Mouse (Mus musculus) activated CD4-positive, CD25-positive, alpha-beta regulatory T cell, adult 4 months (primary cell): ENCODE measurements around the gene Brat1. TPM values are rescaled to one million over a fixed set of nuclear protein-coding genes. Genes with fewer than 3 reads are reported as not detected.
"Not testable (repeated sequence)": the region's sequence is repeated elsewhere in the genome, so short reads cannot be mapped to it uniquely, and the experiment has no call there.

Experiments
- ATAC-seq: one replicate; pipeline ENCODE4 v1.8.0; 2017
- polyA plus RNA-seq, 2 experiments: library from polyadenylated mRNA; unstranded; fragments of 100-300 nt; shearing (Covaris generic); gene quantifications; one replicate each; pipeline ENCODE4 v1.2.1; 2017

The Brat1 gene
- polyA plus RNA-seq: 10 to 100 TPM; 10.3 to 15.2 TPM

DNA sequence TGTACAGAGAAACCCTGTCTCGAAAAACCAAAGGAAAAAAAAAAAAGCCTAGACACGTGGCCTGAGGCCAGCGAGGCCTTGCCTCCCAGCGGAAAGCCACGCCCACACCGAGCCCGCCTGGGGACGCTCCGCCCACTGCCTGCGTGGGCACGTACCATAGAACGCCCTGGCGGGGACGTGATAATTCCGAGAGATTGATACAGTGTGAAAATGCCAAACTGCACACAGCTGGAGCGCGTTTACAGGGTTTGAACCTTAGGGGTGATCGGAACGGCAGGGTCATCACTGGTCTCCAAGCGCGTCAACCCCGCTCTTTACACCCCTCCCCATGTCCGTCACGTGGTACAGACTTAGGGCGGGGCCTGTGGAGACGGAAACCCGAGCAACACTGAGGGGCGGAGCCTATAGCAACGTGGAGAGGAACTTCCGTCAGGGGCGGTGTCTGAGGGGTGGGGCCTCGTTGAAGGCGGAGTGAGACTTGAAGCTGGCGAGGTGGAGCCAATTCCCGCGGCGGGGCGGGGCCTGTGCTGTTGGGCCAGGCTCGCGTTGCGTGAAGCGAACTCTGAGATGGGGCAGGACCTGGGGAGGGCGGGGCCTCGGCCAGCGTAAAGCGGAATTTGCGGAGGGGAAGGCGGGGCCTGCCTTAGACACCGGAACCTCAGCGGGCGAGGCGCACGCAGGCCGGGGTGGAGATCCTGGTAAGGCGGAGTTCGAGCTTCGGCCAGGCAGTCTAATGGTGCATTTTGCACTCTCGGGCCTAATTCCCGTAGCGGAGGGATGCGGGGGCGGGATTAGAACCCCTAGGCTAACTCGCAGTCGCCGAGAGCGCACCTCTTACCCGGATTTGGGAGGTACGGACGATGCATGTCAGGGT lies at the start of gene Brat1:
Gene Brat1 (plus strand): TSS at position 634 of the 874 bp plus-strand sequence.
- peak; percentile 81 for ATAC-seq

DNA sequence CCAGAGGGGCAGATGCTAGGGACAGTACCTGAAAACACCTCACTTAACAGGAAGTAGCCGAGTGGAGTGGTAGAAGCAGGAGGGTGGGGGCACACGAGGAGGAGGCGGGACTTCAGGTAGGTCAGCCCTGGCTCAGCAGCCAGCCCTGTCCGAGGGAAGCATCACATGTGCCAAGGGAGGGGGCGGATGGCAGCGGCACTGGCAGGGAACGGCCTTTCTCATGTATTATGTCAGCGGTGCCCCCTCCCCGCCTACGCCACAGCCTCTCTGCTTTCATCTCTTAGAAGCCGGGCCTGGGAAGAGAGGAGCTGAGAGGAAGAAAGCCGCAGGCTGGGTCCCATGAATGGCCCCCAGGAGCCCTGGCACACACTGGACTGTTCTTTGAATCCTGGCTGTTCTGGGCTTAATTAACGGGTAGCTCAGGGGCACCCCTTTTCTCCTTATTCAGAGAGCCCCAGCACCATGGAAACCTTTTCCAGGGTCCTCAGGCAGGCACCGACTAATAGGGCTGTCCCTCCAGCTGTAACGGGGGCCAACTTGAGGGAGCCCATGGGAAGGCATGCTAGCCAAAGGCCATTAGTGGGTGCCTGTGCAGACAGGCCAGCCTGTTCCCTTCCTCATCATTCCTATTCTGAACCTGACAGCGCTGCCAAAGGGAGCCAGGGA lies 45.1 kb upstream of the Brat1 start:
- peak; percentile 54 for ATAC-seq

DNA sequence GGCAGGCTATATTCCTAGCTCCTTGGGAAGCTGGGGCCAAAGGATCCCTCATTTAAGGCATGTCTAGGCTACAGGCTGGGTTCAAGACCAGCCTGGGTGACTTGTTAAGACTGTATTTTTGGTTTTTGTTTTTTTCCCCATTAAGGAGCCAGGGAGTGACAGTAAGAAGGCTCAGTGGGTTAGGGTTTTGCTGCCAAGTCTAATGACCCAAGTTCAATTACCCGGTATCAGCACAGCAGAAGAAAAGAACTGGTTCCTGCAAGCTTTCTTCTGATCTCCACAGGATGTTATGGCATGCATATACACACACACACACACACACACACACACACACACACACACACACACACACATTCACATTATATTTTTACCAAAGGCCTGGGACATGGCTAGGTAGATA lies 44.4 kb upstream of the Brat1 start:
- no peak for ATAC-seq

DNA sequence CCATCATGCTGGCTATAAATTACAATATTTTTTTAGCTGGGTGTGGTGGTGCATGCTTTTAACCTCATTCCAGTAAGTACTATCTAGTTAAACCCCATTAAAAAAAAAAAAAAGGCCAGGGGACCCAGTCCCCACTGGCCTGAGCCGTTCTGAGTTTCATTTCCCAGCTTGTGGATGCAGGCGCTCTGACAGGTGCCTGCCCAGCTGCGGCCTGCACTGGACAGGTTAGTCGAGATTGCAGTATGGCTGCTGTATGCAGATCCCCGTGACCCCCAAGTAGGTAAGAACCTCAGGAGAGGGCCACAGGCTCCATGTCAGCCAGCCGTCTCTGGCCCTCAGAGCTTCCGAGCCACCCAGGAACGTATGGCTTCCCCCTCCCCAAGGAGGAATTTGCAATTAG lies 43.4 kb upstream of the Brat1 start:
- no peak for ATAC-seq

GRCm38 (mm10) chr5:140661875-140662643 lies 42.8 kb upstream of the Brat1 start:
- ATAC-seq: no peak

GRCm38 (mm10) chr5:140662741-140663592 lies 41.8 kb upstream of the Brat1 start:
- no peak for ATAC-seq

DNA sequence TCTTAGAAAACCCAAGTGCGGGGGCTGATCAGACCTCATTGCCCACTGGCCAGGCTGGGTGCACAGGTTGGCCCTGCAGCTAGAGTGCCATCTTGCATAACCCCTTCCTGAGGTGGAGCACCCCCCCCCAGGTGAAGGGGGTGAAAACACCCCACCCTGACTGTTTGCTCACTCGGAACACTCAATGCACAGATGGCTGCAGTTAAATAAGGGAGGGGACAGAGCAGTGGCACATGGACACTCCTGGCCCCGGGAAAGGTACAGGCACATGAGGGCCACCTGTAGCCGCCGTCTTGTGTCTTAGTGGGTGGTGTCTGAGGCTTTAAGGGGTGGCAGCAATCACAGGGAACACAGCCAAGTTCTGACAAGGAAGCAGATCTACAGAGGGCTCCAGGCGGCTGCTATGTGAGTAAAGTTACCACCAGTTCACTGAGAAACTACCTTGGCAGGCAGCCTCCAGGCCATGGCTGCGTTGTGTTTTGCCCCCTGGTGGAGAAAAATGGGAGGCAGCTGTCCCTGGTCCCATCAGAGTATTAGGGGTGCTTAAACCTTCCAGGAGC lies 41.1 kb upstream of the Brat1 start:
- ATAC-seq: peak; percentile 67

- ATAC-seq: no peak
Observed at GRCm38 (mm10) chr5:140672115-140672514, 32.7 kb upstream of the Brat1 start.

GRCm38 (mm10) chr5:140672603-140673002 lies 32.2 kb upstream of the Brat1 start:
- not testable (repeated sequence) for ATAC-seq

- ATAC-seq: no peak
Observed at GRCm38 (mm10) chr5:140674036-140674435, 30.8 kb upstream of the Brat1 start.

- no peak for ATAC-seq
Observed at GRCm38 (mm10) chr5:140675079-140675478, 29.7 kb upstream of the Brat1 start.

- no peak for ATAC-seq
Observed at GRCm38 (mm10) chr5:140675640-140676039, 29.2 kb upstream of the Brat1 start.

DNA sequence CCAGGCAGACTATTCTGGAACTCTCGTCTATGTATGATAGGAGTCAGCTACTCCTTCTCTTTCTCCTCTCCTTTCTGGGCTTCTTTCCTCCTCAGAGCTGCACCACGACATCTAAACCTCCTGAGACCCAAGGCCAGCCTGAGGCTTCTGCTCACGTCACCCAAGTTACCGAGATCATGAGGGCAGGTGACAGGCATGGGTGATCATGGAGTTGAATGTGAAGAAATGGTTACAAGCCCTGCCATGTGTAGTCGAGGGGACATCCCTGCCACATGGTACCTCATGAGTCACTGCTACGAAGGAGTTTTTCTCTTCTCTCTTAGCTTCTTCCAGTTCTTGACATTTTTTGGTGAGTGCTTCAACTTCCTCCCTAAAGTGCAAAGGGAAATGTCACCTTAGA lies 27.7 kb upstream of the Brat1 start:
- ATAC-seq: no peak

GRCm38 (mm10) chr5:140680051-140680450 lies 24.8 kb upstream of the Brat1 start:
- no peak for ATAC-seq

GRCm38 (mm10) chr5:140680950-140681349 lies 23.9 kb upstream of the Brat1 start:
- ATAC-seq: no peak

- no peak for ATAC-seq
Observed at GRCm38 (mm10) chr5:140682113-140682512, 22.7 kb upstream of the Brat1 start.

GRCm38 (mm10) chr5:140684343-140685148 lies 20.3 kb upstream of the Brat1 start:
- ATAC-seq: no peak

GRCm38 (mm10) chr5:140688434-140688833 lies 16.4 kb upstream of the Brat1 start:
- ATAC-seq: no peak

DNA sequence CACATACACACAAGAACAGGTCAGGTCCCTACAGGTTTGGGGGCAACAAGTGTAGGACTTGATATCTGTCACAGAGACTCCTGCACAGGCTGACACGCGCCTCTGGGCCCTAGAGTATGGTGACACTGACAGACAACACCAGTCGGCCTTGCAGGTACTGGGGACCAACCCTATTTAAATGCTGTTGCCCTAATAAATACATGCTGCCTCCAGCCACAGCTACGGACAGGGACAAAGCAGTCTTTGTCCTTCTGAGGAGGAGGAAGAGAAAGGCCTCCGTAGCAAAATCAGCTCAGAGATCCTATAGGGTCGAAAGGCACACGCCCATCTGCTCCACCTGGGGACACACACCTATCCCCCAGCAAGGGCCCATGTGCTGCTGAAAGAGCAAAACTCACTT lies 8.8 kb upstream of the Brat1 start:
- ATAC-seq: no peak

GRCm38 (mm10) chr5:140699776-140700175 lies 5.0 kb upstream of the Brat1 start:
- no peak for ATAC-seq

DNA sequence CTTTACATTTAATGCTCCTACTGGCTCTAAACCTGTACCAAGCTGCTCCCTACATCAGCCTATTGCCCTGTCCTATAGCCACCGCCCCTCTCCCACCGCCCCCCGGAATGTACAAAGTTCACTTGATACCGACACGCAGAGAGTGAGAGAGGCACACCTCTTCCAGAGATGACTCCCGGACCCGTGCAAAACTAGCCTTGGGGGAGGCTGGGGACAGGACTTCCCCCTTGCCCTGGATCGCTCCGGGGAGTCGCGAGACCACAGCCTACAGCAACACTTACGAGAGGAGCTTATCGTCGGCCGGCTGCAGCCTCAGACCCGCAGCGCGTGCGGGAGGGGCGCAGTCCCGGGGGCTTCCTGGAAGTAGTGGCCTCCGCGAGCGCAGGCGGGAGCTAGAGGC lies 3.1 kb upstream of the Brat1 start:
- peak; percentile 2 for ATAC-seq
